Mouse (Mus musculus): ENCODE data around the gene 2810408A11Rik.
"Not testable (repeated sequence)": the region's sequence is repeated elsewhere in the genome, so short reads cannot be mapped to it uniquely, and the experiment has no call there.

The 2810408A11Rik gene

GRCm38 (mm10) chr11:69931769-69932168, 31.0 kb upstream of the 2810408A11Rik start:
- in situ Hi-C loops (cut with MboI, MseI), result no loop called here

DNA sequence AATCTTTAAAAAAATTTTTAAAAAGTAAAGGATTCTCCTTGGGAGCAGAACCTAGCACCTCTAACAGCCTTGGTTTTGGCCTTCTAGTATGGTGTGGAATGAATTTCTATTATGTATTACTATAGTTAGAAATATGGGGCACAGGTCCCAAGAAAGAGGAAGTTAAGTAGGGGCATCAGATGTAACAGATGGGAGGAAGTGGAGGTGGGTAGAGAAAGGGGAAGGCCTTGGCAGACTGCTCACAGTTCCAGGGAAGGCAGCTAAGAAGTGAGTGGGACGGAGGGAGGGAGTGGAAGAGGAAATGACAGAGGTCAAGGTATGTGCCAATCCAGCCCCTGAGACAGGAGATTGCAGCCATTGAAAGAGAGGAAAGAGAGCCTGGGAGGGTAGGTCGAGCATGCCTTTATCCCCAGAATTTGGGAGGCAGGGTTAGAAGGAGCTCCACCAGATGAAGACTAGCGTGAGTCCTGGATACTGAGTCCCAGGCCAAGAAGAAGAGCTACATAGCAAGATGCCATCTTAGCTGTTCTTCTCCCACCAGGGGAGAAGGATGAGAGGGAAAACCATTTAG, 30.3 kb upstream of the 2810408A11Rik start:
- in situ Hi-C loops (cut with MboI, MseI), result no loop called here

DNA sequence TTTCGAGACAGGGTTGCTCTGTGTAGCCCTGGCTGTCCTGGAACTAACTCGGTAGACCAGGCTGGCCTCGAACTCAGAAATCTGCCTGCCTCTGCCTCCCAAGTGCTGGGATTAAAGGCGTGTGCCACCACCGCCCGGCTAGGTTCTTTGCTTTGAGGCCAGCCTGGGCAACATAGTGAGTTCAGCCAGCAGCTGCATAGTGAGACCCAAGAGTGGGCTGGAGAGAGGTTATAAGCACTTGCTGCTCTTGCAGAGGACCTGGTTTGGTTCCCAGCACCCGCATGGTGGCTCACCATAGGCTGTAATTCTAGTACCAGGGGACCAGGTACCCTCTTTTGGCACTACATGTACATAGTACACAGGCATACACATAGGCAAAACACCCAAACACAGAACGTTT, 29.4 kb upstream of the 2810408A11Rik start:
- in situ Hi-C loops (cut with MboI, MseI), result not testable (repeated sequence)

DNA sequence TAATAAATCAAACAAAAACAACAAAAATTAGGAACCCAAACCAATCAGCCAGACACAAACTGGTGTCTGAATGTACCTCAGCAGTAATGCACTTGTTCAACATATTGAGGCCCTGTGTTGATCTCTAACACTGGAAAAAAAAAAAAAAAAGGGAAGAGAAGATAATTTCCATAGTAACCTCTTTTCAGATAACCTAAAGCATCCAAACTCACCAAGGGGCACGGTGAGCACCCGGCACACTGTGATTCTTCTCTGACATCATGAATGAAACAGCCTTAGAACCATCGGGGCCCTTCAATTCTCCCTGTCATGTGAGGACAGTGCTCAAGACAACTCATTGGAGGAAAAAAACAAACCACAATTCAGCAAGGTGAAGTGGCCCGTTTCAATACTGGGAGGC, 28.9 kb upstream of the 2810408A11Rik start:
- in situ Hi-C loops (cut with MboI, MseI), result no loop called here

DNA sequence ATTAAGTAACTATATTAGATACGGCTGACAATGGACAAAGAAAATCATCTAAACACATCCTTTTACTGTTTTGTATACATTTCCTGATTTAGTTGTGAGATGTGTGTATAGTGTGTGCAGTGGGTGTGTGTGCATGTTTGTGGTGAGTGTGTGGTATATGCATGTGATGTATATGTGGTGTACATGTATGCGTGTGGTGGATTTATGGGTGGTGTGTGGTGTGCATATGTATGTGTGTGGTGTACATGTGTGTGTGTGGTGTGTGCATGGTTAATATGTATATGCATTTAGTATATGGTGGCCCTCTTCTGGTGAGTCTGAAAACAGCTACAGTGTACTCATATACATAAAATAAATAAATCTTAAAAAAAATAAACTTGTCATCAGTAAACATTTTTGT, 26.7 kb upstream of the 2810408A11Rik start:
- in situ Hi-C loops (cut with MboI, MseI), result no loop called here

- in situ Hi-C loops (cut with MboI, MseI), result no loop called here
Measured at GRCm38 (mm10) chr11:69922796-69923195, 22.0 kb upstream of the 2810408A11Rik start.

DNA sequence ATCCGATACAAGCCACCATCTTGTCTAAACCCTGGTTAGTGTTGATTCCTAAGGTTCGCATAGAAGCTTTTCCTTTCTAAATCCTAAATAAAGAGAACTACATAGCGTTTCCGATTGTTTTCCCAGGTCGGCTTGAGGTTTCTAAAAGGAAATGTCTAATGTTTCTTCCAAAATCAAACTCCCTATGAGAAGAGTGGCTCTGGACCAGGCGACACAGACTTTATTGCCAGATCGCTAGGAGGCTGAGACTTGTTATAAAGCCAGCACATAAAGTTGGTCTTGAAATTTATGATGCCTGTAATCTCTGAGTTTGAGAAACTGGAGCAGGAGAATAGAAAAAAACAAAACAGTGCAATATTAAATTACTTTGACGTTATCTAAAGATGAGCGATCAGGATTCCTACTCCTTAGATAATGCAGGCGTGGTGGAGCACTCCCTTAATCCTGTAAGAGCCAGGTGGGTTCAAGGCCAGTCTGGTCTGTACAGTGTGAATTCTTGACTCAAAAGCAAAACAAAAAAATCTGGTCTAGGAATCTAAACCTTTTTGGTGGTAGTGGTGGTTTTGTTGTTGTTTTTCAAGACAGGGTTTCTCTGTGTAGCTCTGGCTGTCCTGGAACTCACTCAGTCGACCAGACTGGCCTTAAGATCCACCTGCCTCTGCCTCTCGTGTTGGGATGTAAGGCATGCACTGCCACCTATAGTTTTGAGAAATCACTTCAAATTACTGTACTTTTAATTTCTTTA, 21.4 kb upstream of the 2810408A11Rik start:
- in situ Hi-C loops (cut with MboI, MseI), result no loop called here

GRCm38 (mm10) chr11:69921114-69922011, 20.6 kb upstream of the 2810408A11Rik start, which contains the start of gene Eif5a:
TSS of gene Eif5a (minus strand) at chr11:69921958.
- in situ Hi-C loops (cut with MboI, MseI), result no loop called here

DNA sequence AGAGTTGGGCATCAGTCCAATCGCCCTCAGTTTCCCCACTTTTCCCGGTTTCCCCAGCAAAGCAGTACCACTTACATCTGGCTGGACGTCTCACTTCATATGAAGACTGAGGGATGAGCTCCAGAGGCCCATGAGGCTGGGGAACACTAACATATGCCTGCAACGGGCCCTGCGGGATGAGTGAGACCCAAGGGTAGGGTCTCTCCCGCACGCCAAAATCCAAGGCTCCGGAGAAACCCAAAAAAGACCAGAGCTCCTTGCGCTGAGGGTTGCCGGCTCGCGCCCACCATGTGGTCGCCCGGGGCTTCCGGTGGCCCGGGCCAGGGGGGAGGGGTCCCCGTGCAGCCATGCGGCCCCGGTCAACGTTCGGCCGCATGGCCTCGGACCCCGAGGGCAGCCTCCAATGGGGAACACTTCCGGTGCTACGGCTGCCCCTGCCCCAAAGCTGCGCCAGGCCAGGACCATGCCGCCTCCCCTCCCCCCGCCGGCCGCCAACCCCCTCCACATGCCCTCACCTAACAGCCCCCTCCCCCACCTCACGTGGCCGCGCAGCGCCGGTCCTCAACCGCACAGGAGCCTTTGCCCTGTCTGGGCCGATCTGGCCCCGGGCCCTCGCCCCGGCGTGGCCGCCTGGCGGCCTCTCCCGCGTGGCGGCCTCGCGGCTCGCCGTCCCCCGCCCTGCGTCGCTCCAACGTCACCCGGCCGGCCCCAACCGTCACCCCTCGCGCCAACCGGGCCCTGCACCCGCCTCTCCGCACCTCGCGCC, 19.7 kb upstream of the 2810408A11Rik start:
- in situ Hi-C loops (cut with MboI, MseI), result no loop called here

DNA sequence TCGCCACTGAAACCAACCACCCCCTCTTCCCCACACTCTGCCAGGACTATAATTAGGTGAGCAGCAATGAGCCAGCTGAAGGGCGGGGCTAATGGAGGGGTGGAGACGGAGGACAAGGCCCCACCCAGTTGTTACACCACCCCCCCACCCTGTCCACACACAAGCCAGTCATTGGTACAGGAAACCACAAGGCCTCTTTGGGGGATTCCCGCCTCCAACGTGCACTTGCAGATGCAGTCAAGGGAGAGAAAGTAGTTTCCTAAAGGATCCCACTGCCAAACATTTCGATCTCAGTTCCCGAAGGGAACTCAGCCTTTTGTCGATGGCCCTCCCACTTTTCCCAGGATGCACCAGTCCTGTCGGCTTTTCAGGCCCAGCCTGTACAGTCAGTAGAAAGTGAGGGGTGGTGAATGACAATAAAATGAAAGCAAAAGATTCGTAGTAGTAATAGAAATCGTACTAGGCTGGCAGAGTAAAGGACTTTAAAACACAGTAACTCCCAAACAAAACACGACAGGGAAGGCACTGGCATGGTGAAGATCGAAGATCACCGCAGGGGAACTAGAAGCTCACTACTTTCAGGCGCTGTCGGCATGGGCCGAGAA, 19.0 kb upstream of the 2810408A11Rik start:
- in situ Hi-C loops (cut with MboI, MseI), result no loop called here

DNA sequence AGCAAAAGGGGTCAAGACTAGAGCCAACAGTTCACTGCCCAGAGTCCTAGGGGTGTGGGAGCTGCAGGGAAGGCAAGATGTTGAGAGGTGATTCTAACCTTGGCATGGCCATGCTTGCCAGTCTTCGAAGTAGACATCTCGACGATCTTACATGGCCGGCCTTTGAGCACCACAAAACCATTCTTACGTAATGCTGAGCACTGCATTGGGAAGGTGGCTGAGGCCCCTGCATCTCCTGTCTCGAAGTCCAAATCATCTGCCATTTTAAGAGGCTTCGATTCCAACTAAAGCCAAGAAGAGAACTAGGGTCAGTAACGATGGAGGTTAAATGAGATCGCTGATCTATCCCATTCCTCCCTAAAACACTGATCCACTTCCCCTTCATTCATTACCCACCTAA, 18.3 kb upstream of the 2810408A11Rik start:
- in situ Hi-C loops (cut with MboI, MseI), result no loop called here

GRCm38 (mm10) chr11:69918118-69918517, 17.3 kb upstream of the 2810408A11Rik start:
- in situ Hi-C loops (cut with MboI, MseI), result no loop called here

DNA sequence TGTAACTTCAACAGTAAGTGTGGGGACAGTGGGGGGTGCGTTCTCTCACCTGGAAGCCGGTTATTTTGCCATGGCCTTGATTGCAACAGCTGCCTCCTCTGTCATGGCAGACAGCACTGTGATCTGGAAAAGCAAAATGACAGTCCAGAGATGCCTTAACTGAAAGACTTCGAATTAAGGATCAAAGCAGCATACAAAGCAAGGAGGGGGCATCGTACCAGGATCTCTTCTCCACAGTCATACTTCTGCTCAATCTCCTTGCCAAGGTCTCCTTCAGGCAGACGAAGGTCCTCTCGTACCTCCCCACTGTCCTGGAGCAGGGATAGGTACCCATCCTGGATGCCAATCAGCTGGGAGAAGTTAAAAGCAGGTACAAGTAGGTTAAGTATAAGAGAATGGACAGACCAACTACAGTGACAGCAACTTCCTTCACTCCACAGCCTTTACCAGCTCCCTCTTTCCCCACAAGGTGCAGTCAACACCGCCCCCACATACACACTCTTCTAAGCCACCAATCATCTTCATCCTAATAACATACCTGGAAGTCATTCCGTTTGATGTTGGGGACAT, 16.7 kb upstream of the 2810408A11Rik start:
- in situ Hi-C loops (cut with MboI, MseI), result no loop called here

- in situ Hi-C loops (cut with MboI, MseI), result not testable (repeated sequence)
Measured at GRCm38 (mm10) chr11:69916652-69917378, 16.0 kb upstream of the 2810408A11Rik start.

DNA sequence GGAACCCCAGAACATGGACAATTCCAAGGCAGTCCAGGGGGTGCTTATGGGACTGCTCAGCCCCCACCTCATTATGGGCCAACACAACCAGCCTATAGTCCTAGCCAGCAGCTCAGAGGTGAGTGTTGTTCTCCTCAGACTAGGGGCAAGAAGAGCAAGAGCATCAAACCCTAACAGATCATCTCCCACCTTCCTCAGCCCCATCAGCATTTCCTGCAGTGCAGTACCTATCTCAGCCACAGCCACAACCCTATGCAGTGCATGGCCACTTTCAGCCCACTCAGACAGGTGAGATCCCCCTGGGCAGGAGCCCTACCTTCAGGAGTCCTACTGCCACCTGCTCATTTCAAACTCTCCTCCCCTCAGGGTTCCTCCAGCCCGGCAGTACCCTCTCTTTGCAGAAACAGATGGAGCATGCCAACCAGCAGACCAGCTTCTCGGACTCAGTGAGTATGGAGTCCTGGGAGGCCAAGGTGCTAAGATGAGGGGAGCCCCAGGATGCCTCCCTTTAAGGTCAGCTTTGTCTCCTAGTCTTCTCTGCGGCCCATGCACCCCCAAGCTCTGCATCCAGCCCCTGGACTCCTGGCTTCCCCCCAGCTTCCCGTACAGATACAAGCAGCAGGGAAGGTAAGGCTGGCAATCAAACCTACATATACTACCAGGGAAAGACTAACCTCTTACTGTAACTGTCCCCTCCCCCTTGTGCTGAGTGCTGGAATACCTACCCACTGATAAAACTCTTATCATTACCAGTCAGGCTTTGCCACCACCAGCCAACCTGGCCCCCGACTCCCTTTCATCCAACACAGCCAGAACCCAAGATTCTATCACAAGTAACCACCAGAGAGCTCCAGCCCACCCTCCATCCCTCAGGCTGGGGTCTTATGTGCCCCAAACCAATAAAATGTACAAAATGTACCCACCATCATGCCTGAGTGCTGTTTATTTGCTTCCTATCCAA, 15.2 kb upstream of the 2810408A11Rik start:
- in situ Hi-C loops (cut with MboI, MseI), result no loop called here

DNA sequence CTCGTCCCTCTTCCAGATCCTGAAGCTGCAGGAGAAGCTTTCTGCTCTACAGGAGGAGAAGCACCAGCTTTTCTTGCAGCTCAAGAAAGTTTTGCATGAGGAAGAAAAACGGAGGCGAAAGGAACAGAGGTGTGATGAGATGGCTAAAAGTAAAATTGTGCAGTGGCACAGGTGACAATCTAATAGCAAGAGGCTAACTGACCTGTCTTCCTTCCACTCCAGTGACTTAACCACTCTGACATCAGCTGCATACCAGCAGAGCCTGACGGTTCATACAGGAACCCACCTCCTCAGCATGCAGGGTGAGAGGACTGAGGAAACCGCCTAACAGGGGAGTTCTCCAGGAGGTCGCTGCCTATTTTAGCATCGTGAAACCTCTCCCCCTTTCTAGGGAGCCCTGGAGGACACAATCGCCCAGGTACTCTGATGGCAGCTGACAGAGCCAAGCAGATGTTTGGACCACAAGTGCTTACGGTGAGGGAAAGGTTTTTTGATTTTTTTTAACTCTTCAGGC, 14.2 kb upstream of the 2810408A11Rik start:
- in situ Hi-C loops (cut with MboI, MseI), result no loop called here

GRCm38 (mm10) chr11:69914372-69914764, 13.6 kb upstream of the 2810408A11Rik start:
- in situ Hi-C loops (cut with MboI, MseI), result no loop called here

- in situ Hi-C loops (cut with MboI, MseI), result no loop called here
Measured at GRCm38 (mm10) chr11:69913554-69914371, 13.0 kb upstream of the 2810408A11Rik start, which contains the start of gene Gps2. TSS of gene Gps2 (plus strand) at chr11:69913888.
